Mouse (Mus musculus) layer of hippocampus, adult 9-11 months (tissue): ENCODE results near the gene Ifi203.
"Not testable (repeated sequence)": the region's sequence is repeated elsewhere in the genome, so short reads cannot be mapped to it uniquely, and the experiment has no call there.

Experiments used
- DNase-seq: peaks from one replicate; pipeline ENCODE4 v3.0.0; 2022

Gene Ifi203

DNA sequence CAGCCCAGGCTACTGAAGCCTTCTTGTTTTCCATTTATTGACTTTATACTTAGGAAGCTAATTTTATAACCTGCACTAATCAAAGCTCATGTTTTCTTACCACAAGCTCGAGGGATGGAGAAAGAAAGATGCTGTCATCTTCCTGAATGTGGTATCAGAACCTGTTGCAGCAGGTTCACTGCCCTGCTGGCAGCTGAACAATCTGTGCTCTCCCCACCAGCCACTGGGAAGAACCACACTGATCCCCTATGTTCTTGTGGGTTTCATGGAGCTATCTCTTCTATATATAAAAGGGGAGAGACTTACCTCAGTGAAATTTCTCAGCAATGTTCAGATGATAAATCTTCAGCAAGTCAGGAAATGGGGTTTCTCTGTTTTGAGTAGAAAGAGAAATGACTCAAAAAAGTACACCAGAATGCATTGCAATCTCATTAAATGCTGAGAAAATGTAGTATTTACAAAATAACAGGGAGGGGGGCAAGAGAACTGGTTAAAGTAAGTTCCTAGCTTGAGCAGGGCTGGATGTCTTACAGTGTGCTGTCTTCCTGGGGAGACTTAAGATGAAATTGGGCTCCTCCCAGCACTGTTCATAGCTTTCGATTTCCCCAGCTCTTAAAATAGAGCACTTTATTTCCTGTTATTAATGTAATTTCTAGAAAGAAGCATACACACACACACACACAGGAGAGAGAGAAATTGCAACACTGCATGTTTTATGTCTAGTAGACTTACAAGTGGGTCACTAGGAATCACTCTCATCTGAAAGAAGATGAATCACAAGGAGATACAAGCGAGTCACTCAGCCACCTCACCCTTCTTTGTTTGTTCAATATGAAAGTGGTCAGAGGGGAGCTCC, at the start of gene Ifi203, which contains the start of gene Mndal:
TSS of gene Ifi203 (minus strand) at position 749 of the 856 bp plus-strand sequence.
TSS of gene Mndal (minus strand) at position 568 of the 856 bp plus-strand sequence.
- DNase-seq = not testable (repeated sequence)

- DNase-seq = not testable (repeated sequence)
Observed at GRCm38 (mm10) chr1:173982694-173983305, 40.3 kb upstream of the Ifi203 start, which contains the start of gene Ifi202b. Gene Ifi202b (minus strand): TSS chr1:173982744.

GRCm38 (mm10) chr1:173981038-173981437, 38.6 kb upstream of the Ifi203 start:
- DNase-seq = not testable (repeated sequence)

GRCm38 (mm10) chr1:173977622-173978021, 35.1 kb upstream of the Ifi203 start:
- DNase-seq = no peak

GRCm38 (mm10) chr1:173973111-173973510, 30.6 kb upstream of the Ifi203 start:
- DNase-seq = peak; percentile 7

DNA sequence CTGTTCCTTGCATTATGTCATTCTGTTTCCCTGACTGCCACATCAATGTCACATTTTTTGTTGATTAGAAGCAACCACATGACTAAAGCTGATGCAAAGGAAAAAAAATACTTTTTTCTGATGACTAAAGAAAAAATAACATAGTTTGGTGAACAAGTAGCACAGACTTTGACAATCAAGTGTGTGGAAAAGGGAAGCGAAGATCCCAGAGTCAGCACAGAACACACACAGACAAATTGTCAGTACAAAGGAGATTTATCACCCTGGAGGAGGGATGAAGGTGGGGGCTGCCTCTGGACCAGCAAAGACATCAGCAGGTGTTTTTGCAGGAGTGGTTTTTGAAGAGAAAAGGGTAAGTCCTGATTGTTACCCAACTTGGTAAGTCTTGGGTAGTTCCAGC, 19.0 kb upstream of the Ifi203 start:
- DNase-seq = not testable (repeated sequence)

- not testable (repeated sequence) for DNase-seq
Observed at GRCm38 (mm10) chr1:173959998-173960397, 17.5 kb upstream of the Ifi203 start.

DNA sequence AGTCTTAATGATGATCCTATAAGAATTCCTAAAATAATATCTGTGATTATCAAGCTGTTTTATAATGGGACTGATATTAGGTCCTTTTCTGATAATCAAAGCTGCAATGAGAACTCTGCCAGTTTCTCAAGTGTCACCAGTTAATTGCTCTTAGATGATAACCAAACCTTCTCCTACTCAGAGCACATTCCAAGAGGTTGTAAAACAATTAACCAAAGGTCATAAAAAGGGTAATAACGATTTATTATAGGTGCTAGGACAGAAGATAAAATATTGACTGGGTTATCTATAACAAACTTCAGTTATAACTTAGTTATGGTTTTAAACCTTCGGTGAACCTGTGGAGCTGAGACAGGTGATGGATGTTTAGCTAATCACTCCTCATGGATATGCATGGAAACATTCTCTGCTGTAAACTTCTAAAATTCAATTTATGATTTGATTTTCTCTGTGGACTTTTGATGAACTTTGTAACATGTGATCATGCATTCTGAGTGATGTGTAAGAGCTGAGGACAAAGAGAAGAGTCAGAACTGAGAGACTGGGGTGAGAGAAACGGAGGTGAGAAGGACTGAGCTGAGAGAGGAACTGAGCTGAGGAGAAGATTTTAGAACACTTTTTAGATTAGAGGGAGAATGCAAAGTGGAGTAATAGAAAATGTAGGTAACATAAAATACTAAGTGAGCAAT, 13.5 kb upstream of the Ifi203 start:
- DNase-seq = not testable (repeated sequence)

DNA sequence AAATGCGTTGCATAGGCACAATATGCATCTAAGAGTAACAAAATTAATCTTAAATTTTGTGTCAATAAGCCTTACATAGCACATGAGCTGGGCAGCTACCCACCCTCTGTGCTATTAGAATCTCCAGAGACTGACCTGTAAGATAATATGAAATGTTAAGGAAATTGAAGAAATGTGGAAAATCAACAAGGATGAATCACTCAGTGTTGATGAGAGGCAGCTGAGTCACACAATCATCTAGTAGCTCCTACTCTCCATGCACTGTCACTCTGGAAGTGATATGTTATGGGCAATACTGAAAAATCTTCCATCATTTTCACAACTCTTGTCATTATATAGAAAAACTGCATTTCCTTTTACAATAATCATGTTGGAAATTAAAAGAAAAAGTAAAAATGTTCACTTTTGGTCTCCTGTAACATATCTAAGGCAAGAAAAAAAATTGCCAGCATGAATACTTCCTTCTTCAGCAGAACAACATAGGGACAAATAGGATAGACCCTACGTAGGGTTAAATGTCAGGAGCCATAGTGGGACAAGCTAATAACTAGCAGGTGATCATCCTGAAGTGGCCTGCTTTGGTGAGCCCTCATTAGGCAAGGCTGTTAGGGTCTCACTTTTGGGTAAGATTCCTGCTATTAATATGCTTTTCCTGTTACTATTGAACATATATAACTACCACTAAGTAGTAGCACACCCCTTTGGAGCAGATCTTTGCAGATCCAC, 12.8 kb upstream of the Ifi203 start:
- no peak for DNase-seq

DNA sequence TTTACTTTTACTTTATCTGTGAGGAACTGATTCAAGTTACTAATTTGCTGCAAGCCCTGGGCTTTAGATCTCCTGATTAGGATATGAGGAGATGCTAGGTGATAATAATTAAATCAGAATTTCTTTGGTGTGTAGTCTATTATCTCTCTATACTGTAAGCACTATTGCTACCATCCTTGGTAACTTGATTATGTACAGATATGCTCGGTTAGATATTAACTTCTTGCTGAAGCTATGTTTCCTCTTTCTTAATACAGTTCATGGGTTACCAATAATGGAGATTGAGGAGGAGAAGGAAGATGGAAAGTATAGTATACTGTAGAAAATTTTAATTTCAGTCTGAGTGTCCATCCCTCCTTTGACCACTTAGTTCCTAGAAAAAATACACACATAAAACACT, 11.1 kb upstream of the Ifi203 start:
- DNase-seq = no peak

DNA sequence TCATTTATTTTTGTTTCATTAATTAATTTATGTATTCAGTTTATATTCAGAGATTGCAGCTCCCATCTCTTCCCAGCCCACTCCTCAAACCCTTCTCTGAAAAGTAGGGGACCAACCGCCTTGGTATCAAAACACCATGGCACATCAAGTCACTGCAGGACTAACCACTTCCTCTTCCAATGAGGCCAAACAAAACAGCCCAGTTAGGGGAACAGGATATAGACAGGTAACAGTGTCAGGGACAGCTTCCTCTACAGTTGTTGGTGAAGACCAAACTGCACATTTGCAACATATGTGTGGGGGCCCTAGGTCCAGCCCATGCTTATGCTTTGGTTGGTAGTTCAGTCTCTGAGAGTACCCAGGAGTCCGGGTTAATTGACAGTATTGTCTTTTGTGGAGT, 6.6 kb upstream of the Ifi203 start:
- DNase-seq = not testable (repeated sequence)

- DNase-seq = peak; percentile 66
Observed at GRCm38 (mm10) chr1:173942780-173943066, 251 bp upstream of the Ifi203 start.

- DNase-seq = not testable (repeated sequence)
Observed at GRCm38 (mm10) chr1:173941522-173941921, 950 bp downstream of the Ifi203 start.

DNA sequence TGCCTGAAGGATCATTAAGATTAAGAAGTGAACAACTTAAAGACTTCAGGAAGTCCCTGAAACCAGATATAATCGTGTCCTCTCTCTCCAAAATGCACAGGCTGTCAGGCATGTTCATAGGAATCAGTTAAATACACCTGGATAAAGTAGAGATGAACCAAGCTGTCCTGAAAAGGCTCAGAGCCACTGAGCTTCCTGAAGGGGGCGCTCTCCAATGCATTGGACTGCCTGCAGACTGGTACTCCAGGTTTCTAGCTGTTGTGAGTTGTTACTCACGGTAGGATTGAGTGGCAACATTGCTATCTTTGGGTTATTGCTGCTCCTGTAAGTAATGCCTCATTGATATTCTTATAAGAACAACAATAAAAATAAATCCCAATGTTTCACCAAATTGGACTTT, 23.2 kb downstream of the Ifi203 start:
- DNase-seq = not testable (repeated sequence)

- DNase-seq = no peak
Observed at GRCm38 (mm10) chr1:173914559-173914958, 27.9 kb downstream of the Ifi203 start.

GRCm38 (mm10) chr1:173913256-173913791, 29.1 kb downstream of the Ifi203 start:
- not testable (repeated sequence) for DNase-seq

GRCm38 (mm10) chr1:173912548-173913255, 29.8 kb downstream of the Ifi203 start, which contains the start of gene Ifi211:
Gene Ifi211 (minus strand): TSS chr1:173913046.
- DNase-seq = not testable (repeated sequence)

- DNase-seq = no peak
Observed at GRCm38 (mm10) chr1:173911808-173912464, 30.5 kb downstream of the Ifi203 start.

DNA sequence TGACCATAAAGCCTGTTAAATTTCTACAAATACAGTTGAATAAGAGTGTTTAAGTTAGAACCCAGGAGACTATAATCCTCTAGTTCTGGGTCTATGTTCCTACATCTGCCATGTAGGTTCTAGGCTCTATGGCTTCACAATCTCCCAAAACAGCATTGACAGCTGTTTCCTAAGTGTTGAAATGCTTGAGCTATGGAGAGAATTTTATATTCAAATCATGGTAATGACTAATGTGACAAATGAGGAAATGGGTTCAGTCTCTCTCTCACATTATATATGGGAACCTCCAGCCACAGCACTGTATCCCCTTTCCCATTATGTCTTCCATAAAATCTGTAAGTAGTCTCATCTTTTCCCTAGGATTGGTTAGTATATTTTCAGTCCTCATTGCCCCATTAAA, 34.1 kb downstream of the Ifi203 start:
- not testable (repeated sequence) for DNase-seq

DNA sequence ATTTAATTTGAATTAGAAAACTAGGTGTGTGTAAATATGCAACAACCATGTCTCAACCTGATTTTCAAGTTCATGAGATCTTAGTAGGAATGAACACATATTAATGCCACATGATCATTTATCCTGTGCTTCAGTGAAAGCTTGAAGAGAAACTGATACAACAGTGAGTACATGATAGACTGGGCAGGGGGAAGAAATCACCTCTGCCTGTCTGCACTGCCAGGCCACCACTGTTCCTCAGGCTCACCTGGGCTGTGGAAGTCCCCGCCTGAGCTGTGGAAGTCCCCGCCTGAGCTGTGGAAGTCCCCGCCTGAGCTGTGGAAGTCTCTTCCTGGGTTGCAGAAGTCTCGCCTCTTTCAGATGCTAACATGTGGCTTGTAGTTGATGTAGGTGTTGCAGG, 36.6 kb downstream of the Ifi203 start:
- DNase-seq = not testable (repeated sequence)

DNA sequence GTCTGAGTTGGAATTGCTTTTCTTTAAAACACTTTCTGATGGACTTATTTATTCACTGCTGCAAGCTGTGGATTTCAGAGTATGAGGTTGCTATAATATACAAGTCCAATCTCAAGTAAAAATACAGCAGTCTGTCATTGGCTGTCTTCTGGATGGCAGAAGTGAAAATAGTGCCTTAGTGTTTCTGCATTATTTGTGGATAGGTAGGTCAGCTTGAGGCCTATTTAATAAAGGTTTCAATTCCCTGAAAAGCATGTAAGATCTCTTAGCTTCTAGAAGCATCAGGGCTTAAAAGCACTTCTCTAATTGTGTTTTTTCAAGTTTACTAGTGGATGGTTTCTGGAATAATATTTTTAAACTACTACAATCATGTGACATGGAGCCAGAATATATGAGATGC, 52.7 kb downstream of the Ifi203 start:
- not testable (repeated sequence) for DNase-seq
